Mouse (Mus musculus) CH12.LX (cell line): ENCODE data around the gene Phc1. TPM values are rescaled to one million over a fixed set of nuclear protein-coding genes. Genes with fewer than 3 reads are reported as not detected.

Experiments used
- DNase-seq: peaks from one replicate; pipeline ENCODE4 v3.0.0-alpha.2; 2013; ENCODE audit errors: extremely low read depth
- H3K27ac ChIP-seq: 2 replicates; pipeline ENCODE4 v1.5.1; 2012; ENCODE audit warnings: low read depth, mild to moderate bottlenecking, control low read depth, moderate library complexity; ENCODE audit not compliant: insufficient read depth
- H3K27me3 ChIP-seq: replicated peaks from 2 replicates; pipeline ENCODE3; 2012; ENCODE audit warnings: inconsistent platforms
- H3K36me3 ChIP-seq, 2 experiments: replicated peaks in 1 of 2; 2 replicates each; pipeline versions ENCODE3 to v1.6.1; 2012; ENCODE audit warnings: inconsistent platforms in 1 of 2, low read length in 1 of 2, mild to moderate bottlenecking in 1 of 2, mixed read lengths in 1 of 2, moderate library complexity in 1 of 2; ENCODE audit not compliant: control insufficient read depth in 1 of 2, insufficient read depth in 1 of 2
- H3K4me1 ChIP-seq, 2 experiments: 2 replicates each; pipeline ENCODE4 v1.6.1; 2012; ENCODE audit warnings: inconsistent platforms in 1 of 2, moderate library complexity in 1 of 2; ENCODE audit not compliant: insufficient read depth in 2 of 2, control insufficient read depth in 1 of 2
- H3K4me2 ChIP-seq: 2 replicates; pipeline ENCODE4 v1.6.1; 2012; ENCODE audit warnings: low read depth, mild to moderate bottlenecking, control low read depth; ENCODE audit not compliant: poor library complexity, insufficient read depth, severe bottlenecking
- H3K4me3 ChIP-seq, 3 experiments: fragments of 150-350 bp in 1 of 3; sonication (generic) in 1 of 3; replicated peaks in 1 of 3; 2 replicates each; pipeline versions ENCODE3 to v1.5.1; 2011 to 2012; ENCODE audit warnings: low read depth in 2 of 3, low read length in 2 of 3, mild to moderate bottlenecking in 2 of 3, moderate library complexity in 2 of 3, control low read depth in 1 of 3, improper control_type of control experiment in 1 of 3, inconsistent platforms in 1 of 3, mixed read lengths in 1 of 3; ENCODE audit not compliant: poor library complexity in 1 of 3
- H3K79me2 ChIP-seq: replicated peaks from 2 replicates; pipeline ENCODE4 v1.6.1; 2012; ENCODE audit warnings: mild to moderate bottlenecking, moderate library complexity; ENCODE audit not compliant: control insufficient read depth, poor library complexity, insufficient read depth, severe bottlenecking; ENCODE audit errors: extremely low read depth
- H3K9ac ChIP-seq: 2 replicates; pipeline ENCODE4 v1.6.1; 2012; ENCODE audit warnings: low read depth, mild to moderate bottlenecking, control low read depth, moderate library complexity; ENCODE audit not compliant: insufficient read depth
- H3K9me3 ChIP-seq: replicated peaks from 2 replicates; pipeline ENCODE3; 2012; ENCODE audit warnings: low read length, inconsistent platforms, mixed read lengths
- CHD2 ChIP-seq: IDR thresholded peaks from 2 replicates; pipeline ENCODE4 v1.6.1; 2011; ENCODE audit warnings: low read length, improper control_type of control experiment
- ELF1 ChIP-seq: IDR thresholded peaks from 2 replicates; pipeline ENCODE4 v1.6.1; 2014; ENCODE audit warnings: low read depth, mild to moderate bottlenecking, inconsistent platforms, low read length, improper control_type of control experiment
- ETS1 ChIP-seq: conservative IDR thresholded peaks from 2 replicates; pipeline ENCODE4 v1.6.1; 2012; ENCODE audit warnings: low read depth, mild to moderate bottlenecking, inconsistent platforms, low read length, improper control_type of control experiment, moderate library complexity
- GABPA ChIP-seq: IDR thresholded peaks from 2 replicates; pipeline ENCODE4 v1.6.1; 2012; ENCODE audit warnings: low read depth, low read length, improper control_type of control experiment, inconsistent platforms; ENCODE audit not compliant: insufficient replicate concordance
- HCFC1 ChIP-seq: IDR thresholded peaks from 2 replicates; pipeline ENCODE4 v1.6.1; 2012; ENCODE audit warnings: low read depth, mild to moderate bottlenecking, inconsistent platforms, low read length, improper control_type of control experiment
- IRF4 ChIP-seq: IDR thresholded peaks from 2 replicates; pipeline ENCODE4 v1.6.1; 2014; ENCODE audit warnings: low read depth, mild to moderate bottlenecking, inconsistent platforms, low read length, improper control_type of control experiment
- KAT2A ChIP-seq: IDR thresholded peaks from 2 replicates; pipeline ENCODE4 v1.6.1; 2012; ENCODE audit warnings: low read length, improper control_type of control experiment, inconsistent platforms; ENCODE audit not compliant: insufficient replicate concordance
- MAX ChIP-seq: IDR thresholded peaks from 2 replicates; pipeline ENCODE4 v1.6.1; 2011; ENCODE audit warnings: low read length, improper control_type of control experiment
- MAZ ChIP-seq: IDR thresholded peaks from 2 replicates; pipeline ENCODE4 v1.6.1; 2012; ENCODE audit warnings: low read depth, mild to moderate bottlenecking, inconsistent platforms, low read length, improper control_type of control experiment, moderate library complexity
- MEF2A ChIP-seq: IDR thresholded peaks from 2 replicates; pipeline ENCODE4 v1.6.1; 2014; ENCODE audit warnings: low read depth, mild to moderate bottlenecking, inconsistent platforms, low read length, improper control_type of control experiment, borderline replicate concordance
- MYC ChIP-seq: IDR thresholded peaks from 2 replicates; pipeline ENCODE4 v1.6.1; 2011; ENCODE audit warnings: low read depth, mild to moderate bottlenecking, improper control_type of control experiment, low read length
- NELFE ChIP-seq: IDR thresholded peaks from 2 replicates; pipeline ENCODE4 v1.6.1; 2011; ENCODE audit warnings: low read depth, low read length, improper control_type of control experiment
- NRF1 ChIP-seq: IDR thresholded peaks from 2 replicates; pipeline ENCODE4 v1.6.1; 2014; ENCODE audit warnings: low read depth, mild to moderate bottlenecking, inconsistent platforms, low read length, improper control_type of control experiment, moderate library complexity
- RAD21 ChIP-seq: IDR thresholded peaks from 2 replicates; pipeline ENCODE4 v1.6.1; 2011; ENCODE audit warnings: low read depth, mild to moderate bottlenecking, low read length, improper control_type of control experiment, moderate library complexity
- RCOR1 ChIP-seq: conservative IDR thresholded peaks from 2 replicates; pipeline ENCODE4 v1.6.1; 2012; ENCODE audit warnings: low read depth, mild to moderate bottlenecking, inconsistent platforms, low read length, improper control_type of control experiment
- USF1 ChIP-seq: IDR thresholded peaks from 2 replicates; pipeline ENCODE4 v1.6.1; 2014; ENCODE audit warnings: low read depth, mild to moderate bottlenecking, inconsistent platforms, low read length, improper control_type of control experiment
- USF2 ChIP-seq: conservative IDR thresholded peaks from 2 replicates; pipeline ENCODE4 v1.6.1; 2011; ENCODE audit warnings: low read depth, low read length, improper control_type of control experiment
- dilution Hi-C: fragments of 300-500 bp; cut with MboI; formaldehyde crosslinking; loops from 2 replicates; pipeline ENCODE4 v1.14.3; 2020; ENCODE audit warnings: low sequenced_read_pairs; ENCODE audit not compliant: extremely low pct_unique_long_range_greater_than_20kb, extremely low pct_ligation_motif_present
- in situ Hi-C: fragments of 300-500 bp; cut with MboI; formaldehyde crosslinking; loops from 3 replicates; pipeline ENCODE4 v1.14.3; 2019; ENCODE audit warnings: low sequenced_read_pairs, low pct_ligation_motif_present, low pct_unique_long_range_greater_than_20kb, mixed read lengths
- polyA plus RNA-seq: library from polyadenylated mRNA; unstranded; fragments of >175 nt; gene quantifications from 2 replicates; pipeline ENCODE4 v1.2.1, GENCODE M21; 2012; ENCODE audit warnings: low read depth; ENCODE audit not compliant: insufficient read length
- total RNA-seq, 2 experiments: library from RNA; depleted of rRNA; stranded (reverse); fragments of 300-350 nt in 1 of 2; fragments of >200 nt in 1 of 2; gene quantifications; 2 replicates each; pipeline ENCODE4 v1.2.3; 2012 to 2014

Gene Phc1
- total and polyA plus RNA-seq, 3 experiments: 2.9 to 13.8 (median 6.5) TPM

- TF ChIP-seq USF2: no peak
- peak; percentile 70; the same call in 1 of the 2 replicates for TF ChIP-seq MEF2A
- TF ChIP-seq MYC: peak; percentile 82; the same call in 1 of the 2 replicates
- no peak for TF ChIP-seq MAZ
- TF ChIP-seq CHD2: no peak
- TF ChIP-seq, all 38 proteins: peak for 10
Observed at GRCm38 (mm10) chr6:122291264-122291663, 49.1 kb downstream of the Phc1 start (continued).

- no peak for DNase-seq
- TF ChIP-seq MAX (no peak), ELF1 (no peak), RCOR1 (no peak), KAT2A (no peak), MYC (0 out of 2 replicates have a peak, but pooled peaks have one; percentile 17)
- in situ Hi-C loops: no loop called here
- Histone ChIP-seq H3K9ac (no peak overlapping the region), H3K4me2 (no peak overlapping the region), H3K4me1 (peaks cover 13 to 68% of the 10 kb centered on the region in 2 experiments), H3K36me3 (no peaks in the 10 kb centered on the region), H3K27ac (peak overlapping the region; percentile 13; the same call in 1 of the 2 replicates), H3K4me3 (no peak overlapping the region), H3K9me3 (no peaks in the 10 kb centered on the region), H3K27me3 (no peaks in the 10 kb centered on the region), H3K79me2 (no peaks in the 10 kb centered on the region)
- dilution Hi-C loops: no loop called here
Observed at GRCm38 (mm10) chr6:122290253-122290652, 50.1 kb downstream of the Phc1 start.

DNA sequence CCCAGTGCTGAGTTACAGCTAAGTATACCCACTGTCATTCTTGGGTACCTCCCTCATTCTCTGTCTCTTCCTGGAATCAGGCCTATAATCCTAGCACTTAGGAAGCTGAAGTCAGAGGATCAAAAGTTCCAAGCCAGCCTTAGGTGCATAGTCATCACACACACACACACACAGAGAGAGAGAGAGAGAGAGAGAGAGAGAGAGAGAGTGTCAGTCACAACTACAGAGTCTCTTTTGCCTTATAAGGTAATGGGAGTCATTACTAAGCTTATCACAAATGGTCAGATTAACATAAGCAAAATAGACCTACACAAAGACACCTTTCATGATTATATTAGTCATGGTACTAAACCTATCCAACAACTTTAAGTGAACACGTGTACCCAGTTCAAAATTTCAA, 51.0 kb downstream of the Phc1 start:
- Histone ChIP-seq H3K4me2 (no peak overlapping the region), H3K36me3 (no peaks in the 10 kb centered on the region), H3K9me3 (no peaks in the 10 kb centered on the region), H3K4me1 (peaks cover 13 to 68% of the 10 kb centered on the region in 2 experiments), H3K4me3 (no peak overlapping the region), H3K9ac (no peak overlapping the region), H3K27ac (no peak overlapping the region)
- TF ChIP-seq RCOR1: no peak
- TF ChIP-seq HCFC1: no peak
- TF ChIP-seq ELF1: no peak
- no peak for TF ChIP-seq RAD21
- TF ChIP-seq ETS1: no peak
- TF ChIP-seq GABPA: no peak
- no peak for TF ChIP-seq USF2
- no peak for TF ChIP-seq IRF4
- TF ChIP-seq NRF1: no peak
- TF ChIP-seq USF1: no peak
- TF ChIP-seq NELFE: no peak
- TF ChIP-seq, all 38 proteins: peak for 0
- dilution Hi-C loops (no loop called here), in situ Hi-C loops (no loop called here)
- H3K27me3 ChIP-seq: no peaks in the 10 kb centered on the region
- H3K79me2 ChIP-seq: no peaks in the 10 kb centered on the region
- no peak for DNase-seq
